Mouse (Mus musculus) liver, embryonic 14.5 days (tissue): Measurements from ENCODE around the gene Minos1.

Experiments
- CTCF ChIP-seq: IDR thresholded peaks from 2 replicates; pipeline ENCODE4 v1.5.1; 2016; ENCODE audit warnings: antibody characterized with exemption, low read depth, control low read depth
- EP300 ChIP-seq: IDR thresholded peaks from 2 replicates; pipeline ENCODE4 v1.6.1; 2016; ENCODE audit warnings: antibody characterized with exemption, low read depth

GRCm38 (mm10) chr4:139064831-139065230 is 66.1 kb downstream of the Minos1 start:
- no peak for TF ChIP-seq CTCF
- TF ChIP-seq EP300 = no peak
